Mouse (Mus musculus) spleen, adult 2 months (tissue): ENCODE data around the gene Cpsf3.

Source experiments
- CTCF ChIP-seq: fragments of 200-500 bp; IDR thresholded peaks from 2 replicates; pipeline ENCODE4 v1.5.1; 2011; ENCODE audit warnings: mild to moderate bottlenecking, inconsistent platforms; ENCODE audit not compliant: insufficient read depth, insufficient read length, insufficient replicate concordance; ENCODE audit errors: extremely low read depth
- POLR2A ChIP-seq: fragments of 200-500 bp; IDR thresholded peaks from 2 replicates; pipeline ENCODE4 v1.6.1; 2011; ENCODE audit warnings: low read depth, low read length, inconsistent platforms

- TF ChIP-seq CTCF, result no peak
- no peak for TF ChIP-seq POLR2A
These were observed 68.5 kb downstream of the Cpsf3 start for GRCm38 (mm10) chr12:21353681-21354080.
